Mouse (Mus musculus): ENCODE data around the gene Tmem81.
"Not testable (repeated sequence)": the region's sequence is repeated elsewhere in the genome, so short reads cannot be mapped to it uniquely, and the experiment has no call there.

Gene Tmem81

GRCm38 (mm10) chr1:132506058-132506457 lies at the start of gene Tmem81:
Gene Tmem81 (plus strand): TSS chr1:132506230.
- DNase-seq: no peak

- DNase-seq: no peak
Measured at GRCm38 (mm10) chr1:132464651-132465050, 41.4 kb upstream of the Tmem81 start.

GRCm38 (mm10) chr1:132468926-132469325 lies 37.1 kb upstream of the Tmem81 start:
- no peak for DNase-seq

- DNase-seq: no peak
Measured at GRCm38 (mm10) chr1:132469519-132469918, 36.5 kb upstream of the Tmem81 start.

- not testable (repeated sequence) for DNase-seq
Measured at GRCm38 (mm10) chr1:132470031-132470430, 36.0 kb upstream of the Tmem81 start.

- no peak for DNase-seq
Measured at GRCm38 (mm10) chr1:132471032-132471431, 35.0 kb upstream of the Tmem81 start.

GRCm38 (mm10) chr1:132471499-132471898 lies 34.5 kb upstream of the Tmem81 start:
- DNase-seq: no peak

GRCm38 (mm10) chr1:132472537-132472936 lies 33.5 kb upstream of the Tmem81 start:
- DNase-seq: no peak

- no peak for DNase-seq
Measured at GRCm38 (mm10) chr1:132474496-132474895, 31.5 kb upstream of the Tmem81 start.

GRCm38 (mm10) chr1:132476575-132476927 lies 29.5 kb upstream of the Tmem81 start:
- no peak for DNase-seq

- DNase-seq: peak; percentile 78 to 91
Measured at GRCm38 (mm10) chr1:132476928-132477691, 28.9 kb upstream of the Tmem81 start, which contains the start of gene Rbbp5. Gene Rbbp5 (plus strand): TSS chr1:132477365.

- DNase-seq: no peak
Measured at GRCm38 (mm10) chr1:132479438-132479837, 26.6 kb upstream of the Tmem81 start.

GRCm38 (mm10) chr1:132481619-132482018 lies 24.4 kb upstream of the Tmem81 start:
- DNase-seq: no peak

GRCm38 (mm10) chr1:132483234-132483633 lies 22.8 kb upstream of the Tmem81 start:
- no peak for DNase-seq

- DNase-seq: no peak
Measured at GRCm38 (mm10) chr1:132483759-132484158, 22.3 kb upstream of the Tmem81 start.

GRCm38 (mm10) chr1:132500535-132500934 lies 5.5 kb upstream of the Tmem81 start:
- no peak for DNase-seq

- DNase-seq: no peak
Measured at GRCm38 (mm10) chr1:132505155-132505554, 875 bp upstream of the Tmem81 start.

- DNase-seq: no peak
Measured at GRCm38 (mm10) chr1:132506656-132507055, 626 bp downstream of the Tmem81 start.

GRCm38 (mm10) chr1:132509771-132510170 lies 3.7 kb downstream of the Tmem81 start:
- no peak for DNase-seq

GRCm38 (mm10) chr1:132511521-132511920 lies 5.5 kb downstream of the Tmem81 start:
- DNase-seq: no peak

- no peak for DNase-seq
Measured at GRCm38 (mm10) chr1:132512106-132512505, 6.1 kb downstream of the Tmem81 start.

- DNase-seq: no peak
Measured at GRCm38 (mm10) chr1:132515339-132515738, 9.3 kb downstream of the Tmem81 start.

- DNase-seq: no peak
Measured at GRCm38 (mm10) chr1:132516776-132517175, 10.7 kb downstream of the Tmem81 start.

- DNase-seq: no peak
Measured at GRCm38 (mm10) chr1:132518621-132519020, 12.6 kb downstream of the Tmem81 start.

GRCm38 (mm10) chr1:132519734-132520133 lies 13.7 kb downstream of the Tmem81 start:
- peak; percentile 33 to 39 for DNase-seq

Measured in kidney, adult 8-10 months (tissue).